Mouse (Mus musculus) splenic B cell, adult 2 months (primary cell): ENCODE measurements around the gene Irf2bp2.
A peak's percentile ranks its signal among the peaks of the same experiment; 100 is the strongest.

ENCODE experiments used
- DNase-seq: peaks from one replicate; pipeline ENCODE4 v3.0.0-alpha.2; 2011; ENCODE audit warnings: low read depth, low spot score
- H3K27me3 ChIP-seq: 2 replicates; pipeline ENCODE4 v1.6.1; 2012; ENCODE audit warnings: mild to moderate bottlenecking, low read length, moderate library complexity, mixed read lengths; ENCODE audit not compliant: control insufficient read depth, poor library complexity, insufficient read depth, severe bottlenecking
- H3K36me3 ChIP-seq: 2 replicates; pipeline ENCODE4 v1.6.1; 2012; ENCODE audit warnings: mild to moderate bottlenecking, low read length, moderate library complexity, mixed read lengths; ENCODE audit not compliant: control insufficient read depth, poor library complexity, insufficient read depth, severe bottlenecking

Irf2bp2 gene

DNA sequence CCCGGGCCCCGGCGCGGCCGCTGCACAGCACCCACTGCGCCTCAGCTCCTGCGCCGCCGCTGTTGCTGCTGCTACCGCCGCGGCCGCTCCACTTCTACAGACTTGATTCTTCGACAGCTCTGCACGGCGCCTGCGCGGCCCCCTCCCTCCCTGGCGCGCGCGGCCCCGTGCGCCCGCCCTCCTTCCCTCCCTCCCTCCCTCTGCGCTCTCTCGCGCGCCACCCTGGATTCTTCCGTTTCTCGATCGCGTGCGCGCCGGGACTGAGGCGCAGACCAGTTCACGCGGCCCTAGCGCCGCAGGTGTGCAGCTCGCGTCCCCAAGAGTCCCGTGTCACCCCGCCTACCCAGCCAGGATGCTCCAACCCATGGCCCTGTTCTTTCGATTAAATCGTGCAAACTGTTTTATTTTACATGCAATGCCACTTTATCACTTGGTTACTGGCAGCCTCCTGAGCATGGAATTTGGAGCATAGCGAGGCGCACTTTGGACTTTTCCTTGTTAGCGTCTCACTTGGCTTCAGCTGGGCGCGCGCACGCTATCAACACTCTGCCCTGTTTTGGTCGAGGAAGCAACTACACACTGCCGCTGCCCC, at the start of gene Irf2bp2:
Gene Irf2bp2 (minus strand): TSS at position 98 of the 592 bp plus-strand sequence.
- peak; percentile 96 for DNase-seq
- Histone ChIP-seq H3K27me3 (no peaks in the 10 kb centered on the region), H3K36me3 (no peaks in the 10 kb centered on the region)

DNA sequence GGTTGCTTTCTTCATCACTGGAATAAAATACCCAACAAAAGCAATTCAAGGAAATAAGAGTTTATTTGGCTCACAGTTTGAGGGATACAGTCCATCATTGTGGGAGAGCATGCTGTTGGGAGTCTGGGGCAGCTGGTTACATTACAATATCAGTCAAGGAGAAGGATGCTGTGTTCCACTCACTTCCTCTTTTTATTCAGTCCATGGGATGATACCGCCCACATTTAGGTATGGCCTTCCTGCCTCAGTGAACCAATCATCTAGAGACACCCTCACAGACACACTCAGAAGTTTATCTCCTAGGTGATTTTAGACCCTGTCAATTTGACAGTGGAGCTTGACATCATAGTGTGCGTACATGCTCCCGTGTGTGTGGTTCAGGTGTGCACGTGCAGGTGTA, 48.9 kb upstream of the Irf2bp2 start:
- DNase-seq: peak; percentile 16
- H3K36me3 ChIP-seq: no peaks in the 10 kb centered on the region
- H3K27me3 ChIP-seq: no peaks in the 10 kb centered on the region

DNA sequence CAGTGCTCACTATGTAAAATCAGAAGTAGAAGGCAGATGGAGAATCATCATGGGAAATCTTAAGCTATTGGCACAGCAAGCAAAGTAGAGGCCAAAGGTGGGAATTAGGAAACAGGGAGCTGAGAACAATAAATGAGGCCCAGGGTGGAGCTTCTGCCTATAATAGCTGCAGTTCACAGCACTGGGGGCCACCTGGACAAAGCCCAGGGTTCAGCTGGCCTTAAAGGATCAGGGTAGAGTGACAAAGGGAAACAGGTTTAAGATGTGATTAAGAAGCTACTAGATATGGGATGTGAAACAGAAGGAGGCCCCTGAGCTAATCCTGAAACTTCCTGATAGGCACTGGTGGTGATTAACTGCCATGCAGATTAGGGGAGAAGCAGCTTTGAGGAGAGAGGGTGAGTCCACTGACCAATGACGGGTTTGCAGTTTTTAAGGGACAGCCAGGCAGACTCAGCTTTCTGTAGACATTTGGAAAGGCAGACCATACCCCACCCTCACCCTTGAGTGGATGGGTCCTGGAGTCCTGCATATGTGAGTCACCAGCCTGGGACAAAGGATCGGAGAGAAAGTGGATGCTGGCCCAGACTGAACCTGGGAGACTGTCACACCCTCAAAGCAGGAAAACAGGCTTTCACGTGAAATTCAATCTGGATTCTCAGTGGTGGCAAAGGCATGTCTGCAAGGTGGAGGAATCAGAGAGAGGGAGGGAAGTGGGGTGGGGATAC, 47.9 kb upstream of the Irf2bp2 start:
- Histone ChIP-seq H3K36me3 (no peaks in the 10 kb centered on the region), H3K27me3 (no peaks in the 10 kb centered on the region)
- no peak for DNase-seq

DNA sequence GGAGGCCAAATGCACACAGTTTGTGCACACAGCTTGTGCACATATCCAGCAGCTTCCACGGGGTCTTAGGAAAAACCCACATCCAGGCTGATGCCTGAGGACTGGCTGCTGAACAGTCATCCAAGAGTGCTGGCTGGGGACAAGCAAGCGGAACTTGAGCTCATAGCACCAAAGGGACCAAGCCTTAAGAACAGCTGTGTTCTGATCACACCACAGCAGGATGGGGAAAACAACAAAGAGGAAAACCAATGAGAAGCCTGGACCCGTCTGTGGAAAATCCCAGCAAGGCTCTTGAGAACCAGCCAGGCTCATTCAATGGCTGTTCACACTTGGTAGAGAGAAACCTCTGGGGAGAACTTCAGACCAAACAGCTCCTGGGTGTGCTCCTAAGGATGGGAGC, 45.4 kb upstream of the Irf2bp2 start:
- no peaks in the 10 kb centered on the region for H3K27me3 ChIP-seq
- DNase-seq: no peak
- no peaks in the 10 kb centered on the region for H3K36me3 ChIP-seq

DNA sequence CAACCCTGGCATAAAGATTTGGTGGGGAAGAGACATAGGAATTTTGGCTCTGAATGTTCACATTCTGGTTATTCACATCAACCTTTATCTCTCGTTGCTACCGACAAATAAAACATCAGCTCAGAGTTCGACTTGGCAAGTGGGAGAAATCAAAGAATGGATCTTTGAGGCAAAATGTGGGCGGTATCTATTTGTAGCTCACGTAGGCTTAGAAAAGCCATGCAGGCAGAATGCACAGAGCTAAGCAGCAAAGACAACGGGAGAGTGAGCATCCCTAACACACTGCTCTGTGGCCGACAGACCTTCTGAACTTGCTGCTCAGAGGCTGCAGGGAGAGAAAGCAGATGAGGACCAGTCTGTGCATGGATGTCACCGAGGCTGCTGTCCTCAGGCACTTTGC, 44.2 kb upstream of the Irf2bp2 start:
- no peak for DNase-seq
- Histone ChIP-seq H3K27me3 (no peaks in the 10 kb centered on the region), H3K36me3 (no peaks in the 10 kb centered on the region)

DNA sequence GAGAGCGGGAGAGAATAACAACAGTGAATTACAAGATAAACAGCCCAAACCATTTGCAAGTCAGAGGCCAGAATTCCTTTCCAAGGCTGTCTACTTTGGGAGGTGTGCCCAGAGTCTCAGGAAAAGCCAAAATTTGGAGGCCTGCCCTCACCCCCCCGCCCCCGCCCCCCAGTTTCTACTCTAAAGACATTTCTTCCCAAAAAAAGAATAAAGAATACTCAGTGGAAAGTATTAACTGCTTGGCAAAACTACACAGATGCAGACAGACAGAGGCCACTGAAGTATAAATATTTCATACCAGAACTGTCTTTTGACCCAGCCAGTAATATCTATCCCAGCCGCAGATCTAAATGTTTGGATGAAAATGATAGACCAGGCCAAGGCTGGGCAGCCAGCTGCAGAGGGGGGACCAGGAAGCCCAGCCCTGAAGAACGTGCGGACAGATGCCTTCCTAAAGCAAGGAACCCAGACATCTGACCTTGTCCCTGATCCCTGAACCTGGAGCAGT, 40.8 kb upstream of the Irf2bp2 start:
- Histone ChIP-seq H3K27me3 (no peaks in the 10 kb centered on the region), H3K36me3 (no peaks in the 10 kb centered on the region)
- no peak for DNase-seq

DNA sequence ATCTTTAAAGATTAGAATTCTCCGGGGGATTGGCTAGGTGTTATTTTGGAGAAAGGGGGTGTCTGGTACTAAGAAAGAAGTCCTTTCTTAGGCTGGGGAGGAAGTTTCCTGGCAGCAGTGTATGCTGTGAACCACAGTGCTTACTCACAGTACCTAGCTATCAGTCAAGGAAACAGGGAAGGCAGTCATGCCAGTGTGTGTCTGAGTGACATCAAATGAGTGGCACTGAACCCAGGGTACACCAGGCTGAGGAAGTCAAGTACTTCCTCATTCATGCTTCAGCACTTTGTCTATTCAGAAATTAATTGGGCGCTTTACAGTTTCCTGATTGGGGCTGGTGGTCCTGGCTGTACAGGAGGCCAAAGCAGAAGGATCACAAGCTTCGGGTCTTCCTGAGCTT, 34.8 kb upstream of the Irf2bp2 start:
- Histone ChIP-seq H3K36me3 (no peaks in the 10 kb centered on the region), H3K27me3 (no peaks in the 10 kb centered on the region)
- peak; percentile 82 for DNase-seq

DNA sequence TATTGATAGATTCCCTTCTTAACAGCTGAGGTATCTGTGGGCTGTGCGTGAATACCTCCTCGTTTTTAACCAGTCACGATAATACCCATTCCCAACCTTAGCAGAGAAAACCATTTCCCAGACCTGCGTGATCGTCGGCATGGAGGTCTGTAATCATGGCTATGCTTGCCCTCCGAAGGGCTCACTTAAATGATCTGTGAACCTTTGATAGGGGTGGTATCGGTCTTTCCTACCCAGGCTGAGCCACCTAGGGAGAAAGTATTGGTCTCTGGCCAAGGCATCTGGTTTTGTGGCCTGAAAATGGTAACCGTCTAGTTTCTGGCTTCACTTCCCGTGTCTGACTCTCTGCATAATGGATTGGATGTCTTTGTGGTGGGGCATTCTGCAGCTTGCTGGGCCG, 32.6 kb upstream of the Irf2bp2 start:
- Histone ChIP-seq H3K27me3 (no peaks in the 10 kb centered on the region), H3K36me3 (no peaks in the 10 kb centered on the region)
- no peak for DNase-seq

DNA sequence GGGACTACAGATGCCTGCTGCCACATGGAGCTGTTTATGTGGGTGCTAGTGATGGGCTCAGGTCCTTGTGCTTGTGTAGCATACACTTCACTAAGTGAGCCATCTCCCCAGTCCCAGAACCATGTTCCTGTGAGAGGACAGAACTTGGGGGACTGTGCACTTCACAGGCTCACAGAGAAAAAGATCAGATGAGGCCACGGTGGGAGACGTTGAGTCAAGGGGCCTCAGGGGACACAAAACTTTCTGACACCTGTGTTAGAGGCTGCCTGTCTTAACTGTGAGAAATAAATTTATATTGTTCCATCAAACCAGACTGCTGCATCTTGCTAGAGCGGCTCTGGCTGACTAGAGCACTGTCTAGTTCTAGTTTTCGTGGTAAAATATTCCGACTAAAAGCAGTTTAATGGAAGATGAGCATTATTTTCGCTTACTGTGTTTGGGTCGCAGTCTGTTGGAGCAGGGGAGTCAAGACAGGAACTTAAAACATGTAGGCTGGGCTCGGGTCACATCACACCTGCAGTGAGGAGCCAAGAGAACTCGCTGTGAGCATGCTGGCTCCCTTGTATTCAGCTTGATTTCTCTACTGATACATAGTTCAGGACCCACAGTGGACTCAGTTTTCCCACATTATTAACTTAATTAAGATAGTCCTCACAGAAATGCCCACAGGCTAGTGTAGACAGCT, 28.5 kb upstream of the Irf2bp2 start:
- Histone ChIP-seq H3K27me3 (no peaks in the 10 kb centered on the region), H3K36me3 (no peaks in the 10 kb centered on the region)
- DNase-seq: no peak

DNA sequence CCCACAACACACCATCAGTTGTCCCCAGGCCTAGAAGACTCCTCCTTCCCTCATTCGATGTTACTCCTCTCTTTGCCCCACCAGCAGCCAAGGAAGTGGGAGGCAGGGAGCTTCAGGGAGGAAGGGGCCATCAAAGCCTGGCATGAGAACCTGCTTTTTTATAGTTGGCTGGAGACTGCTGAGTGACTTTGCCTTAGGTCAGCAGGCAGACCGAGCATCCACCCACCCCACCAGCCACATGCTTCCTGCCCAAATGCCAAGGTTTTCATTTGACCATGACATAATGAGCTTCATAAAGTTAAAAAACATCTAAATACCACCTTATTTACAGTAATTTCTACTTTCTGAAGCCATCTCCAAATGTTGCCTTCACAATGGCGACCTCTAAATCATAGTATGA, 26.9 kb upstream of the Irf2bp2 start:
- Histone ChIP-seq H3K27me3 (no peaks in the 10 kb centered on the region), H3K36me3 (no peaks in the 10 kb centered on the region)
- no peak for DNase-seq

DNA sequence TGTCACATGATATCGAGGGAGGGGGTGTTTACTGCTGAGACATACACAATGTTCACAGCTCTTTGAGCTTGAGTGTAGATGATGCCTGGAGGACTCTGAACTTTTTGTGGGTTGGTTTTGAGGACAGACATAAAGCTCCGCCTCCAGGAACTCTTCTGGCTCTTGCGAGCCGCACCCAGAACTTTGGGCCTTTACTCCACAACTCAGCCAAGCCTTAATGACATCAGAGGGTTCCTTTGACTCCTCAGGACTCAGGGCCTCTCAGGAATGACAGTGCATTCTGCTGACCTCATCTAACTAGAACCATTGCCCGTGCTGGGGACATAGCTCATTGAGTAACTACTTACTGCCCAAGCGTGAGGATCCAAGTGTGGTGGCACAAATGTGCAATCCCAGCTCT, 25.7 kb upstream of the Irf2bp2 start:
- no peak for DNase-seq
- Histone ChIP-seq H3K27me3 (no peaks in the 10 kb centered on the region), H3K36me3 (no peaks in the 10 kb centered on the region)

DNA sequence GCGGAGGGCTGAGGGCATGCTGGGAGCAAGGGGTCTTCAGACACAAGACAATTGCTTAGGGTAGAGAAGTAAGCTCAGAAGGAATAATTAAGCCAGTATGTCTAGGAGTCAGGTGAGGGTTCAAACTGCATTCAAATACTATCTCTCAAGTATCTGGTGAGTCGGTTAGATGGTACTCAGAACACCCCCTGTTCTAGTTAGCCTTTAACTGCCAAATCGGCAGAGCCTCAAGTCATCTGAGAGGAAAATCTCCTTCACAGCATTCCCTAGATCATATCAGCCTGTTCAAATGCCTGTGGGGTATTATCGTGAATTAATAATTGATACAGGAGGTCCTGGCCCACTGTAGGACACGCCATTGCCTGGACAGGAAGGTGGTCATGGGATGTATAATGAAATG, 23.9 kb upstream of the Irf2bp2 start:
- Histone ChIP-seq H3K36me3 (no peaks in the 10 kb centered on the region), H3K27me3 (no peaks in the 10 kb centered on the region)
- DNase-seq: no peak

DNA sequence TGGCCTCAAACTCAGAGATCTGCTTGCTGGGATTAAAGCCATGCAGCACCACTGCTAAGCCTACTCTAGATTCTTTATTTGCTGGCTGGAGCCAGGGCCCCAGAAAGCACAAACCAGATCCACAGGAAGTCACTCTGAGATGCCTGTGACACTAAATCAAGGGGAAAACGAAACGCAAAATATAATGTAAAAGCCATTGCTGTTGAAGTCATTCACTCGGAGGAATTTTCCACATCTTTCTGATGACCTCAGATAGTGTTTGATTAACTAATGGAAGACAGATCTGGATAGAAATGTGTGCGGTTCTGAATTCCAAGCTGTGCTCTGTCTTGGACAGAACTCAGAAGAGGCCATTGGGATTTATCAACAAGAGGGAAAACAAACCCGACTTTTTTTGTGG, 22.9 kb upstream of the Irf2bp2 start:
- Histone ChIP-seq H3K27me3 (no peaks in the 10 kb centered on the region), H3K36me3 (no peaks in the 10 kb centered on the region)
- DNase-seq: no peak

DNA sequence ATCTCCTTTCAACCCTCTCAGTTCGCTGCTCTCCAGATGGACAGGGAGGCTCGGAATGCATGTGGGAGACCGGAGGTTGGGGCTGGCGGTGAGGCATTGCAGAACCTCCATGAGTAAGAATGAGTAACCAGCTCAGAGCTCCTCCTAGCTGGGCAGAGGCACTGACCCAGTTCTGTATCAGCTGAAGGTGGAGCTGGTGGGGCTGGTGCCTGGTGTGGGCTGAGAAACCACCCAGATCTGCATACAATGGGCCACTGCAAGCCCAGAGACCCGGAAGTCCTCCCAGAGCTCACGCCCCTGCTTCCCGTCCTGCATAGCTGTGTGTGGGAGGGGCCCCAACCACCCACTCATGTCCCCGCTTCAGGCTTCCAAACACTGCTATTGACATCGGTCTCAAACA, 22.0 kb upstream of the Irf2bp2 start:
- peak; percentile 58 for DNase-seq
- H3K27me3 ChIP-seq: no peaks in the 10 kb centered on the region
- H3K36me3 ChIP-seq: no peaks in the 10 kb centered on the region

DNA sequence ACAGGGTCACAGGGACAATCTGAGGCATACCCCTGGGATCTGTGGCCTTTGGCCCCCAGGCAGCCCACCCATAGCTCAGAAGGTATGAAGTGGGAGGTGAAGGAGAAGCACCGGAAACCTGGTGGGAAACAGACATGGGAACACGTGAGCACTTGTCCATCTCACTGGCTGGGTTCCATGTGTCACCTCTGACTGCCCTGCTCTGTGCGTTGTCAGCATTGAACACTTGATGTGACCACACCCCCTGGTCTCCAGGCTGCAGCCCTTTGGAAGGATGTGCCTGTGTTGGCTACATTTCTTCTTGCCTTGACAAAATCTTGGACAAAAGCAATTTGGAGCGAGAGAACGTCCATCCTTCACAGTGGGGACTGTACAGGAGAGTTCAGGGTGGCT, 20.9 kb upstream of the Irf2bp2 start:
- H3K27me3 ChIP-seq: no peaks in the 10 kb centered on the region
- DNase-seq: no peak
- no peaks in the 10 kb centered on the region for H3K36me3 ChIP-seq
